Mouse (Mus musculus) mouse trophoblast stem cell (cell line): ENCODE results near the gene Atp1a4.

ENCODE experiments used
- in situ Hi-C, 2 experiments: fragments of 300-500 bp; cut with MseI, MboI; formaldehyde crosslinking; loops; 2 replicates in 1 of 2; 3 replicates in 1 of 2; pipeline ENCODE4 v1.15.1; 2025

Gene Atp1a4

GRCm38 (mm10) chr1:172258314-172258713 is at the start of gene Atp1a4:
Atp1a4 (minus strand) TSS chr1:172258414.
- in situ Hi-C loops = no loop called here

- in situ Hi-C loops = loop anchor here in 1 of 2 experiments (10.0 kb wide), 1 partner anchor 103 kb away; the partner anchor contains the start of gene Pea15a
These were observed 49.7 kb upstream of the Atp1a4 start for GRCm38 (mm10) chr1:172307936-172308335.

GRCm38 (mm10) chr1:172306885-172307284 is 48.7 kb upstream of the Atp1a4 start:
- in situ Hi-C loops = loop anchor here in 1 of 2 experiments (10.0 kb wide), 1 partner anchor 102 kb away; the partner anchor contains the start of gene Pea15a

- in situ Hi-C loops = loop anchor here in 1 of 2 experiments (10.0 kb wide), 1 partner anchor 101 kb away; the partner anchor contains the start of gene Pea15a
These were observed 48.0 kb upstream of the Atp1a4 start for GRCm38 (mm10) chr1:172306196-172306595.

GRCm38 (mm10) chr1:172305635-172306034 is 47.4 kb upstream of the Atp1a4 start:
- in situ Hi-C loops = loop anchor here in 1 of 2 experiments (10.0 kb wide), 1 partner anchor 101 kb away; the partner anchor contains the start of gene Pea15a

- in situ Hi-C loops = loop anchor here in 1 of 2 experiments (10.0 kb wide), 1 partner anchor 100 kb away; the partner anchor contains the start of gene Pea15a
These were observed 46.9 kb upstream of the Atp1a4 start for GRCm38 (mm10) chr1:172305153-172305552.

GRCm38 (mm10) chr1:172304443-172304842 is 46.2 kb upstream of the Atp1a4 start:
- in situ Hi-C loops = loop anchor here in 1 of 2 experiments (10.0 kb wide), 1 partner anchor 100 kb away; the partner anchor contains the start of gene Pea15a

GRCm38 (mm10) chr1:172302851-172303250 is 44.6 kb upstream of the Atp1a4 start:
- in situ Hi-C loops = loop anchor here in 1 of 2 experiments (10.0 kb wide), 1 partner anchor 98 kb away; the partner anchor contains the start of gene Pea15a

- in situ Hi-C loops = loop anchor here in 1 of 2 experiments (10.0 kb wide), 1 partner anchor 98 kb away; the partner anchor contains the start of gene Pea15a
These were observed 44.1 kb upstream of the Atp1a4 start for GRCm38 (mm10) chr1:172302311-172302710.

- in situ Hi-C loops = loop anchor here in 1 of 2 experiments (10.0 kb wide), 1 partner anchor 96 kb away; the partner anchor contains the start of gene Pea15a
These were observed 43.0 kb upstream of the Atp1a4 start for GRCm38 (mm10) chr1:172301180-172301579.

GRCm38 (mm10) chr1:172300247-172300646 is 42.0 kb upstream of the Atp1a4 start:
- in situ Hi-C loops = loop anchor here in 1 of 2 experiments (10.0 kb wide), 1 partner anchor 95 kb away; the partner anchor contains the start of gene Pea15a

- in situ Hi-C loops = no loop called here
These were observed 41.3 kb upstream of the Atp1a4 start for GRCm38 (mm10) chr1:172299528-172299927.

GRCm38 (mm10) chr1:172297611-172298537 is 39.7 kb upstream of the Atp1a4 start, which contains the start of gene Atp1a2:
Atp1a2 (minus strand) TSS chr1:172298064.
- in situ Hi-C loops = no loop called here

GRCm38 (mm10) chr1:172296816-172297510 is 38.7 kb upstream of the Atp1a4 start:
- in situ Hi-C loops = no loop called here

- in situ Hi-C loops = no loop called here
These were observed 37.6 kb upstream of the Atp1a4 start for GRCm38 (mm10) chr1:172295751-172296197.

- in situ Hi-C loops = no loop called here
These were observed 35.2 kb upstream of the Atp1a4 start for GRCm38 (mm10) chr1:172293449-172293848.

- in situ Hi-C loops = no loop called here
These were observed 34.7 kb upstream of the Atp1a4 start for GRCm38 (mm10) chr1:172292880-172293279.

- in situ Hi-C loops = no loop called here
These were observed 31.4 kb upstream of the Atp1a4 start for GRCm38 (mm10) chr1:172289617-172289946.

GRCm38 (mm10) chr1:172288900-172289616 is 30.8 kb upstream of the Atp1a4 start:
- in situ Hi-C loops = no loop called here

- in situ Hi-C loops = no loop called here
These were observed 28.5 kb upstream of the Atp1a4 start for GRCm38 (mm10) chr1:172286740-172287139.

GRCm38 (mm10) chr1:172284221-172284620 is 26.0 kb upstream of the Atp1a4 start:
- in situ Hi-C loops = no loop called here
